Mouse (Mus musculus) thymus, postnatal 25 days (tissue): ENCODE results near the gene Krtap3-2.
"Not testable (repeated sequence)": the region's sequence is repeated elsewhere in the genome, so short reads cannot be mapped to it uniquely, and the experiment has no call there.

Experiments
- DNase-seq: peaks from one replicate; pipeline ENCODE4 v3.0.0; 2022

Krtap3-2 gene

DNA sequence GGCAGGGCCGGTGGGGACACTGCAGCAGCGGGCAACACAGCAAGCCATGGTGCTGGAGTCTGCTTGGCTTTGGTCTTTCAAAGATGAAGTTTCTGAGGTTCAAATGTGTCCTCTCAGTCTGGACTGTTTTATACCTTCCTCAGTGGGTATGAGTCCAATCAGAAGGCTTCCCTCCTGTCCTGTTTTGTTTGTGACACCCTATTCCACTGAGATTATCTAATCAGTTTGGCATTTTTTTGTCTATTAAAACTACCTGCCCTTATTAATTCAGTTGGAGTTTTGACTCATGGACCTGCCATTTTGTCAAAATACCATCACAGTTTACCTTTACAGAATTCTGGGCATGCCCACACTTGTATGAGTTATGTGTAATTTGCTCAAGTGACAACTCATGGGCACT, at the start of gene Krtap3-2:
Krtap3-2 (minus strand) TSS at position 101 of the 400 bp plus-strand sequence.
- DNase-seq = no peak

- DNase-seq = not testable (repeated sequence)
These were observed 46.6 kb upstream of the Krtap3-2 start, which contains the start of gene Gm11938 for GRCm38 (mm10) chr11:99603208-99603607. TSS of gene Gm11938 (minus strand) at chr11:99603308.

DNA sequence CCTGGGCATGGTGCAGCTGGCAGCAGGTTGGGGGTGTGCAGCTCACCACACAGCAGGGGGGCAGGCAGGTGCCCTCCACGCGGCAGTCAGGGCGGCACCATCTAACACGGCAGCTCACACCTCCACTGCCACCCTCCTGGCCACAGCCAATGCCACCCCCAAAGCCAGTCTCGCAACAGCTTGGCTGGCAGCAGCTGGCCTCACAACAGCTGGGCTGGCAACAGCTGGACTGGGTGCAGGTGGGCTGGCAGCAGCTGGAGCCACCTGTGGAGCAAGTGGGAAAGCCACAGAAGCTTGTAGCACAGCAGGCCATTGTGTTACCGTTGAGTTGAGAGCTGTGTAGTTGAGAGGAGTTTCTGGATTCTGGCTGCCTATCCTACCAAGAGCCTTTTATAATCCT, 41.1 kb upstream of the Krtap3-2 start, which contains the start of gene Krtap9-3:
Krtap9-3 (minus strand) TSS at position 364 of the 400 bp plus-strand sequence.
- DNase-seq = not testable (repeated sequence)

DNA sequence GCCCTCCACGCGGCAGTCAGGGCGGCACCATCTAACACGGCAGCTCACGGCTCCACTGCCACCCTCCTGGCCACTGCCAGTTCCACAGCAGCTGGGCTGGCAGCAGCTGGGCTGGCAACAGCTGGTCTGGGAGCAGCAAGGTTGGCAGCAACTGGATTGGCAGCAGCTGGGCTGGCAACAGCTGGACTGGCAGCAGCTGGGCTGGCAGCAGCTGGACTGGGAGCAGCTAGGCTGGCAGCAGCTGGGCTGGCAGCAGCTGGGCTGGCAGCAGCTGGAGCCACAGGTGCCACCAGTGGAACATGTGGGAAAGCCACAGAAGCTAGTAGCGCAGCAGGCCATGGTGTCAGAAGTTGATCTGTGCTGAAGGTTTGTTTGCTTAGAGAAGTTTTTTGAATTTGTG, 34.3 kb upstream of the Krtap3-2 start, which contains the start of gene Krtap1-3:
Krtap1-3 (minus strand) TSS at position 359 of the 400 bp plus-strand sequence.
- no peak for DNase-seq

GRCm38 (mm10) chr11:99585096-99585495, 28.4 kb upstream of the Krtap3-2 start:
- DNase-seq = no peak

GRCm38 (mm10) chr11:99583245-99583704, 26.6 kb upstream of the Krtap3-2 start, which contains the start of gene Krtap1-4:
TSS of gene Krtap1-4 (minus strand) at chr11:99583654.
- no peak for DNase-seq

DNA sequence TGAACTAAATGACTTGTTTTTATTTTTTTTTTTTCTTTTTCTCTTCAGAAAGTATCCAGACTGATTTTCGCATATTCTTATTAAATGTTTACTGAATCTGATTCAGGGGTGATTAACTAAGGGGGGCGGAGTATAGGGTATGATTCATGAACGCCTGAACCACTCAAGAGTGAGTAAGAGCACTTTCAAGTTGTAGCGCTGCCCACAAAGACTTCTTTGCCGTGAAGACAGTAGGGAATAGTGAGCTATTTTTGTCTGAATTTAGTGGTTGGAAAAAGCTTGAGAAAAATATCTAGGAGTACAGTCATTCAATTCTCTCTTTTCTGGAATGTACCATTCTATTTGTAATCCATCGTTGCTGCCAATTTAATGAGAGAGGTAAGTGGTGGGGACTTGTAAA, 24.9 kb upstream of the Krtap3-2 start:
- no peak for DNase-seq

GRCm38 (mm10) chr11:99581051-99581450, 24.4 kb upstream of the Krtap3-2 start:
- no peak for DNase-seq

DNA sequence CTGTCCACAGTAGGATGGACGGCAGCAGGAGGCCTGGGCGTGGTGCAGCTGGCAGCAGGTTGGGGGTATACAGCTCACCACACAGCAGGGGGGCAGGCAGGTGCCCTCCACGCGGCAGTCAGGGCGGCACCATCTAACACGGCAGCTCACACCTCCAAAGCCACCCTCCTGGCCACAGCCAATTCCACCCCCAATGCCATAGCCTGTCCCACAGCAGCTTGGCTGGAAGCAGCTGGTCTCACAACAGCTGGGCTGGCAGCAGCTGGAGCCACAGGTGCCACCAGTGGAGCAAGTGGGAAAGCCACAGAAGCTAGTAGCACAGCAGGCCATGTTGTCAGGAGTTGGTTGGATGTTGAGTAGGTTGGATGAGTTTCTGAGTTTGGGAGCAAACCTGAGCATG, 24.0 kb upstream of the Krtap3-2 start, which contains the start of gene Krtap1-5:
Krtap1-5 (minus strand) TSS at position 381 of the 400 bp plus-strand sequence.
- DNase-seq = no peak

DNA sequence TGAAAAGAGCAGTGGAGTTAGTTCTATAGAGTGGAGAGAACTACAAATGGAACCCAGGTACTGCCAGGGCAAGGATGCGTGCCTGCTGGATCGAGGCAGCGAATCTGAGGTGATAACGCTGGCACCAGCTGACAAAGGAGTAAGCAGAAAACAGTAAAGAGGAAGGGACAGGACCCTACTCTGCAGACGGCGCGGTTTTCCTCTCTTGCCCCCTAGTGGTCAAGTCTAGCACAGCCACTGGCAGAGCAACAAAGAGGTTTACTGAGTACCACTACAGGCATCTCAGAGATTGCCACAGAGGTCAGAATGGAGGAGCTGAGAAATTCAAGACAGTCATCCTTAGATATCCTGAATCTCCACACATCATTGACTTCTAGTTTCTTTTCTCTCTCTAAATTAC, 17.5 kb upstream of the Krtap3-2 start:
- DNase-seq = peak; percentile 62

- DNase-seq = no peak
These were observed 16.5 kb upstream of the Krtap3-2 start for GRCm38 (mm10) chr11:99573164-99573563.

DNA sequence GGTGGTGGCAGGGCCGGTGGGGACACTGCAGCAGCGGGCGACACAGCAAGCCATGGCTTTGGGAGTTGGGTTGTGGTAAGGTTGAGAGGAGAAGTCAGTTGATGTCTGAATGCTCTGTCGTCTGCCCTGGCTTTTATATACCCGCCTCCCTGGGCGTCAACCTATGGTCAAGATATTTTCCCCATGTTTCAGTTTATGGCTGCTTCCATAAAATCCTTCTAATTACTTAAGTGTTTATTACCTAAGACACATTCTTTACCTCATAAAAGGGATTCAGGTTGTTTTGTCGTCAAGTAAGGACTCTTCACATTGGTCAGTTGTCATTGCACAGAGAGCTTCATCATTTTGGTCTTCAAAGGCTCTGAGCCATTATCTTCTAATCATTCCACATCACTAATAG, 9.9 kb upstream of the Krtap3-2 start, which contains the start of gene Krtap3-1:
Krtap3-1 (minus strand) TSS at position 101 of the 400 bp plus-strand sequence.
- no peak for DNase-seq

DNA sequence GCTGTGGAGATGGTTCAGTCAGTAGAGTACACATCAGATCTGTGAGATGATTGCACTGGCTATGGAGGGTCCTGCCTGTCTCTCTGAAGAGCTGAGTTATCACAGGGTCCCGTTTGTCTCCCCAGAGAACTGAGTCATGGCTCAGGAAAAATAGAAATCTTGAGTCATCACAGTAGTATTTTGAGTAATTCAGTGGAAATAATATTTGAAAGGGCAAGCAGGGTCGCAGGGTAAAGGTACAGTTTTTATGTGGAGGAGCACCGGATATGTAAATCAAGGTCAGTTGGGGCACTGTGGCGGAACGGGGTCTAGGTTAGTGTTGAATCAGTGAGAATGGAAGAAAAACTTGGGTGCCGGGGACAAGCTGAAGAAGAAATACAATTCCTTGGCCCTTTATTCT, 5.9 kb upstream of the Krtap3-2 start:
- no peak for DNase-seq

- no peak for DNase-seq
These were observed 2.7 kb upstream of the Krtap3-2 start, which contains the start of gene Gm11939 for GRCm38 (mm10) chr11:99559366-99559765. TSS of gene Gm11939 (minus strand) at chr11:99559466.

GRCm38 (mm10) chr11:99557976-99558745, 1.5 kb upstream of the Krtap3-2 start:
- no peak for DNase-seq

GRCm38 (mm10) chr11:99556195-99556594, 458 bp downstream of the Krtap3-2 start:
- no peak for DNase-seq

GRCm38 (mm10) chr11:99550765-99551164, 5.9 kb downstream of the Krtap3-2 start, which contains the start of gene Krtap3-3:
TSS of gene Krtap3-3 (minus strand) at chr11:99550865.
- DNase-seq = no peak

GRCm38 (mm10) chr11:99547892-99548291, 8.8 kb downstream of the Krtap3-2 start:
- DNase-seq = no peak

DNA sequence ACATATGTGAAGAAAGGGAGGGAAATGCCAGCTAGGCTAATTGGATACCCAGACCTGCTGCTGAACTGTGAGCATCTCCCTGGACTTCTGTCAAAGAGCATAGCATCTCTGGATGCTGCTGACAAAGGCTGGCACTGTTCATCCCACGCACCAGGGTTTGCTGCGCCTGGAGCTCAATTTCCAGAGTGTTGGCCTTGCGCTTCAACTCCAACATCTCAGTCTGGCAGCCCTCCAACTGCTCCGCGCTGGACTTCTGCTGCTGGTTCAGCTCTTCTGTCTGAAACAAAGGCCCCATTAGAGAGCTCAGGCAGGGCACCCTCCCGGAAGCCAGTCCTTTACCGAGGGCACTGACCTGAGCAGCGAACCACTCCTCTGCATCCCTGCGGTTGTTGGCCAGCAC, 16.9 kb downstream of the Krtap3-2 start:
- no peak for DNase-seq

GRCm38 (mm10) chr11:99521288-99521860, 35.3 kb downstream of the Krtap3-2 start, which contains the start of gene Krt39:
TSS of gene Krt39 (minus strand) at chr11:99521338.
- DNase-seq = no peak

DNA sequence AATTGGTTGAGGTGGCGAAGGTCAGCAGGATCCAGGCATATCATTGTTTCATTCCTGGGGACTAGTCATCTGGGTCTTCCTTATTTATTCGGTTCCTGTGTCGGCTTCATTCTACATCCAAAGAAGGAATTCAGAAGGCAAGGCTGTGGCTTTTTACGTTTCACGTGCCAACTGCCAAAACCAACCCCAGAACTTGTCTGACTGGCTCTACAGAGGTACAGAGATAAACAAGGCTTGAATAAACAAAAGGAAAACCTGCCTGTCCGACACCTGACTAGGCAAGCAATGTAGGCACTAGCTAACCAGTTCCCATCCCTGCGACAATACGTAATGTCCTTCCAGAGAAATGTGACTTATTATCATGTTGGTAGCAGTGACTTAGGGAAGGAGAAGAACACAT, 42.6 kb downstream of the Krtap3-2 start:
- DNase-seq = no peak
